Mouse (Mus musculus): ENCODE results near the gene Mtg1.

- TF ChIP-seq CTCF (IDR thresholded peaks at IDR 0.05; ENCODE audit: control insufficient read depth, insufficient read depth, low read length) (no peak), POLR2A (IDR thresholded peaks at IDR 0.05; ENCODE audit: borderline replicate concordance, control insufficient read depth, low read depth, low read length) (no peak)
These were observed 46.8 kb downstream of the Mtg1 start for GRCm38 (mm10) chr7:140184206-140184605.
